Mouse (Mus musculus) testis, postnatal 14 days (tissue): Measurements from ENCODE around the gene Gm17087.

ENCODE experiments used
- DNase-seq: peaks from one replicate; pipeline ENCODE4 v3.0.0; 2021; ENCODE audit warnings: low spot score

Gm17087 gene

DNA sequence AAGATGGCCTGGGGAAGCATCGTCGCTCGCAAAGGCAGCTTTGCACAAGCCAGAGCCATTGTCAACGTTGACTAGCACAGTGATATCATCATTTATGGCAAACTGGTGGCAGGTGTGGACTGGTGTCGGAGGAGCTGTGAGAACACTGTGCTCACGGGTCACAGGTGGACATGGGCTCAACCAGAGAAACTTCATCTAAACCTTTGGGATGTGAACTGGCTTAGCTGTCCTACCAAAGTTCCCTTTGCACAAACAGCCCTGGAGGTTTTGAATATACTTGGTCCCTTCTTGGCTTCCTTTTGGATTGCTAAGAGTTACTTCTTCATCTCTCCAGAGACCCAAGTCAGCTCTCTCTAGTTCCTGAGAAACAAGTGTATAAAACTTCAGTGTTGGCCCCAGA, at the start of gene Gm17087:
TSS of gene Gm17087 (minus strand) at position 101 of the 400 bp plus-strand sequence.
- DNase-seq = no peak

- peak; percentile 28 for DNase-seq
Observed at GRCm38 (mm10) chr17:8613882-8614551, 47.3 kb upstream of the Gm17087 start.

DNA sequence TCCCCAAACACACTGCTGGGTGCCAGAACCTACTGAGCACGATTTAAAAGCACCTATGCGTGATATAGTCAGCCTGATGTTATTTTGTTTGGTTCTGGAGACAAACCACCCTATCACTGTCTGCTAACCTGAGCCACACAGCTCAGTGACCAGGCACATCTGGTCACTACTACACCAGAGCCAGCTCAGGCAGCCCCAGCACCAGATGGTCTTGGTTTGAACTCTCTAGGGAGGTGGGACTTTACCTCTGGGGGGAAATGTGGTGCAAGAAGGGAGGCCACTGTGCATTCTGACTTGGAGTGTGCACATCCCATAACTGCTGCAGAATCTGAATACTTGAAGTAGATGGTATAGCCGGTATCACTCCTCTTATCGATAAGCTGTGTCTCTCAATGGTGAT, 45.2 kb upstream of the Gm17087 start:
- DNase-seq = no peak

DNA sequence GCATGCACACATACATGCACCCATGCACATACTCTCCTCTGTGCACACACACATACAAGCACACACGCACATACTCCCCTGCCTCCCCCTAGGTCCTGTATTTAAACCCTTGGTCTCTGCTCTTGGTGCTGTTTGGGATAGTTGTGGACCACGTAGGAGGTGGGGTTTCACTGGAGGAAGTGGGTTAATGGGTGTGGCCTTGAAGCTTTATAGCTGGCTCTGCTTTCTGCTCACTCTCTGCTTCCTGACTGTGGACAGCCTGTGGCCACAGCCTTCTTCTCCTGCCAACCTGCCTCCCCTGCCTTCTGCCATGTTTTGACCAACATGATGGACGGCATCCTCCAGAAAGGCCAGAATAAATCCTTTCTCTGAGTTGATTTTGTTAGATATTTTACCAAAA, 39.9 kb upstream of the Gm17087 start:
- no peak for DNase-seq

DNA sequence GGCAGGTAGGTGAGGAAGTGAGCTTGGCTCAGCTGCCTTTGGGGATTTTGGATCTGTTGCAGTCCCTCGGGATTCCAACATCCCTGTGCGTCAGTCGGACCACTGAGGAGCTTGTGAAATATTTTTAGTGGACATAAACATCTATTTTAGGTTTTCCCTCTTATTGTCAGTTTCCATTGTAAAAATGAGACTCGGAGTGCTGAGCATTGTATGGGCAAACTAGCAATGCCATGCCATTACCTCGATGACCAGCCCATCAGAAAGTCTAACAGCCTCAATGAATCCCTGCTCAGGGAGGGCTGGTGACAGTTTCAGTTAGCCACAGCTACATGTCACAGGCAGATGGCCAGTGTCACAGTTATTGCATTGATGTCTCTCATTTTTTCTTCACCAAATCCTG, 39.2 kb upstream of the Gm17087 start:
- DNase-seq = no peak

GRCm38 (mm10) chr17:8602976-8603375, 36.2 kb upstream of the Gm17087 start:
- DNase-seq = no peak

DNA sequence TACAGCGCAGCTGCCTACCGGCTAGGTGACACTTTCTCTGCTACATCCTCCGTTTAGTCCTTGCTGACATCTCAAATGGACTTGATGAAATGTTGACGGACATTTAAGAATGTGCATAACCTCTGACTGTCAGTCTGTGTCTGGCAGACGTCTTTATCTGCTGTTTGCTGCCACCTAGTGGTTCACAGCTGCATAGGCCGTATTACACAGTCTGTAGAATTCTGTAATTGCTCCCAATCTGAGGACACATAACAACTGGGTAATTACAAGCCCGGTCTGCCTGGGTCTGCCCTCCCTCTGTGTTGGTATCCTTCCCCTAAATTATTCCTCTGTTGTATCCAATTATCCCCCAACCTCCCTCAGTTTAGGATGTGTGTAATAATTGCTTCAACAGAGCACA, 31.0 kb upstream of the Gm17087 start:
- DNase-seq = peak; percentile 31

DNA sequence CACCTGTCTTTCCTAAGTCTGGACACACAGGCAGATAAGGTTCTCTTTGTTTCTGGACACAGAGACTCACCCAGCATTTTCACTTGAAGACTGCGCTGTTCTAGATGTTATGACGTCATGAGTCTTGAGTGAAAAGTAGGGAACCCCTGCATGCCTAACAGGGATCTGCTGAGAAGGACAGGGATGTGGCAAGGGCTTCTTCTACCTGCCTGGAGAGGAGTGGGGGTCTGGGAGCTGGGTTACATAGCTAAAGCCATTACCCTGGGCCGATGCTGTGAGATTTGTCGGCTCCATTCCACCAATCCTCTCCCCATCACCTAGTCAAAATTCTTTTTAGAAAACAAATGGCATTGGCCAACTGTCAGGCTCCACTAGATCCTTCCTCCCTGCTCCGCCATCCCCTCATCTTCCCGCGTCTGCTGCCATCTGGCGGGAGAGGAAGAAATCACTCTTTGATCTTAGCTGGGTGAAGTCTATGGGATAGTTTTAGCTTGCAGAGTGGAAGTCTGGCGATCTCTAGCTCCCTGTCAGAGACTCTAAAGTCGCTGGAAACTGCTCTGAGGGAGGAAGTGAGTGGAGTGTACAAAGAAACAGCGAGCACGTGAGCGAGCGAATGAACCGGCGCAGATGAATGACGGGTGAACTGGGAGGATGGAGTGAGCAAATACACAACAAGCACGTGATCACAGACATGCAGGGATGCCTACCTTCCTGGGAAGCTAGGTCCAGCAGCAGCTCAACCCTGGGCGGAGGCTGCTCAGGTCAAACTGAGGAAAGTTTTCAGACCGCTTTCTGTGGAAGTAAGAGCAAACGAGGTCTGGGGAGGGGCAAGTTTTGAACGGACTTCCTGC, 25.9 kb upstream of the Gm17087 start:
- DNase-seq = peak; percentile 45

- DNase-seq = no peak
Observed at GRCm38 (mm10) chr17:8581579-8581978, 14.8 kb upstream of the Gm17087 start.

DNA sequence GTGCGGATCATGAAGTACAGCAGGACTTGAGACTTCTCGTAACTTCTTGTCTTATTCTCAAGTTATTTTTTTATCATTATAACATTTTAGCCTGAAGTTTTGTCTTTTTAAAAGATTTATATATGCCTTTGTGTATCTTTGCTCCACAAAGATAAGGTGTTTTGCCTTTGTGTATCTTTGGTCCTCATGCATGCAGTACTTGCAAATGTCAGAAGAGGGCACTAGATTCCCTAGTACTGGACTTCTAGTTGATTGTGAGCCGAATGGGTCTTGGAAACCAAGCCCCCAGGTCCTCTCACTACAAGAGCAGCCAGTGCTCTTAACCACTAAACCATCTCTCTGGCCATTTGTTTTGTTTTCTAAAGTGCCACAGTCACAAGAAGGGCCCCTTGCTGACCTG, 13.6 kb upstream of the Gm17087 start:
- no peak for DNase-seq

DNA sequence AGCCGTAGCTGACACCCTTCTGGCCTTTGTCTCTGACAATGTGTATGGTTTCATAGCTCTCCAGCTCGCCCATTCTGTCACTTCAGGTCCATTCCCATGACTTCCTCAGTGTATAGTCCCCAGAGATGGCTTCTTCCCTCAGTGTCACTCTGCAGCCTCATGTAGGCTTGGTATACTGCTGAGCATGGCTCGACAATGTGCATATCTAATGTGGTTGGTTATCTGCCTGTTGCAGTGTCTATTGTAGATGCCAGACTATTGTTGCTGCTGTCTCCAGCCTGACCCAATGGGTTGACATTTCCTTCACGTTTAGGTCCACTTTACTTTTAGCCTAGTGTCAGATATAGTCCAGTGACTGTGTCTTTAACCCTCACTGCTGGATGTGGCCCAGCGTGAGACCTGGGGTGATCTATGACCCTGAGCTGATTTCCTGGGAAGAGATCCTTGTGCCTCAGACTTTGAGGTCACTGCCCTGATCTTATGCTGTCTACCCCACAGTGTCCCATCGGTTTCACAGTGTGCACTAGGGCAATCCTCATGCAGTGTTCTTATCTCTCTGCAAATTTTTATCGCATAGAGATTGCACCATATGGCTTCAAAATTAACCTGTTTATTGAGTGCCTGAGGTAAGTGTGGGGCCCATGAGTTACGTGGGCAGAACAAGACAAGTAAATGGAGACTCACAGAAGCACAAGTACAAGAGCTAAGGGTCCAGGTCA, 7.0 kb upstream of the Gm17087 start:
- no peak for DNase-seq

DNA sequence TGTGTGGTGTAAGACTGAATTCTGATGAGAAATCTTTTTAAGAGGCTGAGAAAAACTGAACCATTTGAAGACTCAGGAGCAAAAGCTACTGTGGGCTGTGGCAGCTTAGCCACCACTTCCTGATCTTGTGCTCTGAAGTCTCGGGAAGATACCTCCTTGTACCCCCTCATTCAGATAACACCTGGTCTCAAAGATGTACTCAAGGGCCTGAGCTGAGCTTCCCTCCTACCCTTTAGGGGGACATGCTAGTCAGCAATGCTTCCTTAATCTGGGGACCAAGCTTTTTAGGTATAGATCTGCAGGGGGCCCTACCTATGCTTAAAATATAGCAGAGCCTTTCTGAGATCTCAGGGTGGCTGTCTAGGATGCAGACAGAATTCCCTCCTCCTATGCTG, 3.9 kb downstream of the Gm17087 start:
- no peak for DNase-seq

GRCm38 (mm10) chr17:8562101-8562885, 4.5 kb downstream of the Gm17087 start:
- no peak for DNase-seq

DNA sequence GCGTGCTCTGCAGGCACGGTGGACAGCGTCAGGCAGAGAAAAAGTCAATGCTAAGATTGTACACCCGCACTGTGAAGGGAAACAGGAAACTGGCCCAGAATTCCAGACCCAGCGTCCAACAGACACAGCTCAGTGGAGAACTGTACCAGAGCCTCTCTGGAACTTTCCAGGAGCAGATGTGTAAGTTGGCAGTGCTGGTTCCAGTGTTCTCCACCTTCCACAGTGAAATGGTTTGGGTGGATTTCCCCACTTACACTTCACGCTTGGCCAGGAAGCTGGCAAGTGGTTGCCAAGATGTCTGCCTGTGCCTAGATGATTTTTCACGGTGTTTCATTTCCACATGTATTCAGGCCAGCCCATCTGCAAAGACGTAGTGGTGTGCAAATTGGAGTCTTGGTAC, 8.8 kb downstream of the Gm17087 start:
- DNase-seq = no peak

- DNase-seq = no peak
Observed at GRCm38 (mm10) chr17:8556223-8556622, 10.5 kb downstream of the Gm17087 start.

- no peak for DNase-seq
Observed at GRCm38 (mm10) chr17:8555785-8556184, 11.0 kb downstream of the Gm17087 start.

- no peak for DNase-seq
Observed at GRCm38 (mm10) chr17:8554219-8554618, 12.5 kb downstream of the Gm17087 start.

- DNase-seq = no peak
Observed at GRCm38 (mm10) chr17:8553601-8554000, 13.1 kb downstream of the Gm17087 start.

DNA sequence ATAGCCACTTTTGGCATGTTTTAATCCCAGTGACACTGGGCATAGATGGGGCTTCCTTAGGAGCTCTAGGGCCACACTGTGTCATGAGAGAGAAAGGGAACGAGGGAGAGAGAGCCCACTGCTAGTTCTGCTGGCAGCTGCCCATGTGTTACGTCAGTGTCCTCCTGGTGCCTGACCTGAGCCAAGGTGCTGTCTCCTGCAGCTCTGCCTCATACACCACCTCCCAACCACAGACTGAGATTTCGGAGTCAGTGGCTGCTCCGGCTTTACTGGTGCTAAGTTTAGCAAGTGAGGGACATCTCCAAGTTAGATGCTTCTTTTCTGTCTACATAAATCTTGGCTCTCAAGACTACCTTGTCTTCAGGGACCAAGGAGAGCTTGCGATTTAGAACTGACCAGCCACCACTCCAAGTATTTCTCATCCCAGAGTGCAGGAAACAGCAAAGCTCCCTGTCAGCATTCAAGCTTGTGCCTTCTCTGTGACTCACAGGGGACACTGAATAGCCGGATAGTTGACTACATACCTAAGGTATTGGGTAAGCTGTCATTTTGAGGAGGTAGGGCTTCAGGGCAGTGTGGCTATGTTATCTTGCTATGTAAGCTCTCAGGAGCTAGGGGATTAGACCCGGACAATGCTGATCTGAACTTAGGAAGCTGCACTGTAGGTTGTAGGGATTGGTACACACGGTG, 14.3 kb downstream of the Gm17087 start:
- DNase-seq = no peak

GRCm38 (mm10) chr17:8551641-8552040, 15.1 kb downstream of the Gm17087 start:
- no peak for DNase-seq

DNA sequence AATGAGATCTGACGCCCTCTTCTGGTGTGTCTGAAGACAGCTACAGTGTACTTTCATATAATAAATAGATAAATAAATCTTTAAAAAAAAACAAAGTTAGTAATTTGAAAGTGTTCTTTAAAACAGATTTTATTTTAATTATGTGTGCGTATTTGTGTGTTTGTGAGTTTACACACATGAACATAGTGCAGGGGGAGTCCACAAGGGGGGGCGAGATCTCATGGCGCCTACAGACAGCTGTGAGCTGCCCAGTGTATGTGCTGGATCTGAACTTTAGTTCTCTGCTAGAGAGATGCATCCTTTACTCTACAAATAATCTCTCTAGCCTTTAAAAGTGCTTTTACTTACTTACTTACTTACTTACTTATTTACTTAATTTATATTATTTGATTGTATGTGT, 18.0 kb downstream of the Gm17087 start:
- no peak for DNase-seq
